Comparison of ENCODE assay signal across 8 mouse cellular contexts in genomic region chr11:8569232-8570028, GRCm38 (mm10).
A peak's percentile ranks its signal among the peaks of the same experiment; 100 is the strongest.
DNase-seq lines count a peak whose midpoint lies in the region; ATAC-seq and TF ChIP-seq lines count a peak whose summit lies in the region.

No protein-coding gene starts in this region.

- TF ChIP-seq POLR2A in kidney, adult 2 months (IDR thresholded peaks at IDR 0.05; ENCODE audit: low read depth, low read length): no peak

- no peaks in the 10 kb centered on the region for H3K36me3 ChIP-seq in forebrain, embryonic 12.5 days (replicated peaks)
- no peaks in the 10 kb centered on the region for H3K36me3 ChIP-seq in forebrain, embryonic 15.5 days
- no peaks in the 10 kb centered on the region; the same call in 1 of the 2 replicates for H3K36me3 ChIP-seq in kidney, adult 2 months (ENCODE audit: control insufficient read depth, insufficient read depth, low read length)
- H3K36me3 ChIP-seq in midbrain, embryonic 13.5 days: no peaks in the 10 kb centered on the region

- H3K27me3 ChIP-seq in forebrain, embryonic 12.5 days: no peaks in the 10 kb centered on the region
- H3K27me3 ChIP-seq in forebrain, embryonic 15.5 days: no peaks in the 10 kb centered on the region
- no peaks in the 10 kb centered on the region for H3K27me3 ChIP-seq in kidney, adult 2 months (replicated peaks; ENCODE audit: control insufficient read depth, insufficient read depth, low read length)
- H3K27me3 ChIP-seq in midbrain, embryonic 13.5 days: no peaks in the 10 kb centered on the region

- WGBS in forebrain, embryonic 12.5 days: 7% methylated on average over 7 of the region's 7 CpGs
- WGBS in forebrain, embryonic 15.5 days: 13% methylated on average over 7 of the region's 7 CpGs
- WGBS in kidney, adult 2 months: 31% methylated on average over 7 of the region's 7 CpGs
- 12% methylated on average over 7 of the region's 7 CpGs for WGBS in midbrain, embryonic 13.5 days

- no peak overlapping the region for H3K4me3 ChIP-seq in forebrain, embryonic 12.5 days (replicated peaks)
- H3K4me3 ChIP-seq in forebrain, embryonic 15.5 days: no peak overlapping the region
- no peak overlapping the region for H3K4me3 ChIP-seq in kidney, adult 2 months (ENCODE audit: insufficient read depth, low read depth, low read length)
- H3K4me3 ChIP-seq in midbrain, embryonic 13.5 days (replicated peaks): no peak overlapping the region
- no peak overlapping the region for H3K4me3 ChIP-seq in left cerebral cortex, adult 2 months

- DNase-seq in embryo, embryonic 11 days: peak; percentile 36
- DNase-seq in kidney, adult 2 months: peak; percentile 93
- no peak for DNase-seq in cerebellum, adult 9-11 months
- DNase-seq in layer of hippocampus, postnatal 25 days (ENCODE audit: extremely low spot score in 1 of 2, low spot score in 1 of 2): no peak
- DNase-seq in left cerebral cortex, adult 2 months (ENCODE audit: extremely low spot score in 1 of 2, low spot score in 2 of 2): no peak

- no peaks in the 10 kb centered on the region for H3K9me3 ChIP-seq in forebrain, embryonic 12.5 days
- H3K9me3 ChIP-seq in forebrain, embryonic 15.5 days: no peaks in the 10 kb centered on the region
- no peaks in the 10 kb centered on the region for H3K9me3 ChIP-seq in midbrain, embryonic 13.5 days

- 0 out of 2 replicates have a peak, but pooled peaks have one; percentile 14 for TF ChIP-seq CTCF in kidney, adult 2 months (conservative IDR thresholded peaks at IDR 0.05; ENCODE audit: insufficient read depth, insufficient read length, low read depth, low read length)
- no peak for TF ChIP-seq CTCF in left cerebral cortex, adult 2 months (IDR thresholded peaks at IDR 0.05)

- 0 out of 2 replicates have a peak, but pooled peaks have one; percentile 39 for ATAC-seq in forebrain, embryonic 12.5 days (ENCODE audit: low FRiP score)
- no peak for ATAC-seq in forebrain, embryonic 15.5 days (replicated peaks)
- ATAC-seq in midbrain, embryonic 13.5 days: 0 out of 2 replicates have a peak, but pooled peaks have one; percentile 37

- intact Hi-C loops in left cerebral cortex, adult 2 months (cut with DNase I): no loop called here

- H3K27ac ChIP-seq in forebrain, embryonic 12.5 days: no peak overlapping the region
- no peak overlapping the region for H3K27ac ChIP-seq in forebrain, embryonic 15.5 days (replicated peaks)
- H3K27ac ChIP-seq in kidney, adult 2 months (ENCODE audit: insufficient read depth, low read depth, low read length): peak overlapping the region; percentile 39; the same call in 1 of the 2 replicates
- H3K27ac ChIP-seq in midbrain, embryonic 13.5 days: 0 out of 2 replicates have a peak overlapping the region, but pooled peaks have one; percentile 7
- no peak overlapping the region for H3K27ac ChIP-seq in left cerebral cortex, adult 2 months

- H3K9ac ChIP-seq in forebrain, embryonic 12.5 days: no peak overlapping the region
- no peak overlapping the region for H3K9ac ChIP-seq in forebrain, embryonic 15.5 days (replicated peaks)
- H3K9ac ChIP-seq in midbrain, embryonic 13.5 days (replicated peaks): no peak overlapping the region

- H3K4me1 ChIP-seq in forebrain, embryonic 12.5 days: peaks cover 13% of the 10 kb centered on the region
- H3K4me1 ChIP-seq in forebrain, embryonic 15.5 days: peaks cover 11% of the 10 kb centered on the region
- peaks cover 17% of the 10 kb centered on the region for H3K4me1 ChIP-seq in kidney, adult 2 months (ENCODE audit: control insufficient read depth, insufficient read depth, low read length)
- H3K4me1 ChIP-seq in midbrain, embryonic 13.5 days (replicated peaks): peaks cover 11% of the 10 kb centered on the region

- H3K4me2 ChIP-seq in forebrain, embryonic 12.5 days: no peak overlapping the region
- H3K4me2 ChIP-seq in forebrain, embryonic 15.5 days (replicated peaks): no peak overlapping the region
- no peak overlapping the region for H3K4me2 ChIP-seq in midbrain, embryonic 13.5 days (replicated peaks)

Comparison
In these comparisons a context has a peak if more than half of its experiments do, and no peak if none do; other contexts are left out.
1. H3K27ac ChIP-seq: peak in kidney, adult 2 months (single experiment) and midbrain, embryonic 13.5 days (single experiment); none in forebrain, embryonic 12.5 days (single experiment), forebrain, embryonic 15.5 days (single experiment) and left cerebral cortex, adult 2 months (single experiment).
2. DNase-seq: peak in embryo, embryonic 11 days (single experiment) and kidney, adult 2 months (single experiment); none in cerebellum, adult 9-11 months (single experiment), layer of hippocampus, postnatal 25 days (0 of 2) and left cerebral cortex, adult 2 months (0 of 2).